Mouse (Mus musculus) heart, adult 2 months (tissue): ENCODE results near the gene Il1r2.

Experiments used
- CTCF ChIP-seq: fragments of 200-600 bp; IDR thresholded peaks from 2 replicates; pipeline ENCODE4 v1.8.1; 2022; ENCODE audit warnings: antibody characterized with exemption, mild to moderate bottlenecking, moderate library complexity
- EP300 ChIP-seq: fragments of 200-500 bp; IDR thresholded peaks from 2 replicates; pipeline ENCODE4 v1.6.1; 2011; ENCODE audit warnings: low read depth, low read length, control low read depth; ENCODE audit not compliant: insufficient read depth
- POLR2A ChIP-seq: fragments of 200-500 bp; IDR thresholded peaks from 2 replicates; pipeline ENCODE4 v1.6.1; 2011; ENCODE audit warnings: mild to moderate bottlenecking, low read depth, low read length, control low read depth; ENCODE audit not compliant: insufficient read depth

DNA sequence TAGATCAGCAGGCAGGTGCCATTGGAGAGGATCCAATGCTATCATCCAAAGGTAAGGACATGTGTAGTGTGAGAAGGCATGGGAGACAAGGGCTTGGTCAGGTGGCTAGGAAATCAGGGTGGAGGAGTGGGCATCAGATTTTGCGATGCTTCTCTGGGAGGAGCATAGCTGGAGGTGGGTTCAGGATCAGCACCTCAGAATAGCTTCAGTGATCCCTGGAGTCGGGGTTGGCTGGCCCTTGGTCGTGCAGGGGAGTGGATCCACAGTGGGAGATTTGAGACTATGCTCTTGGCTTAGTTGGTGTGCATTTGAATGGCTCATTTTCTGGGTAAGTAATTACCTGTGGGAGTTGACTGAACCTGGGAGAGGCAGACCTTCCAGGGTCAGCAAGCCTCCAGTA is 59.7 kb downstream of the Il1r2 start:
- TF ChIP-seq CTCF (no peak), POLR2A (no peak), EP300 (no peak)
